Mouse (Mus musculus) ES-E14 (cell line): Measurements from ENCODE around the gene Usp21. TPM values are rescaled to one million over a fixed set of nuclear protein-coding genes. Genes with fewer than 3 reads are reported as not detected.

ENCODE experiments used
- DNase-seq: peaks from one replicate; pipeline ENCODE4 v3.0.0-alpha.2; 2013; ENCODE audit warnings: low read depth, low spot score
- H3K27ac ChIP-seq: 2 replicates; pipeline ENCODE4 v1.5.1; 2012; ENCODE audit warnings: low read depth, mild to moderate bottlenecking, low read length, moderate library complexity, mixed read lengths; ENCODE audit not compliant: poor library complexity, insufficient read depth, severe bottlenecking
- H3K36me3 ChIP-seq: 2 replicates; pipeline ENCODE4 v1.6.1; 2012; ENCODE audit warnings: mild to moderate bottlenecking, low read length, moderate library complexity, mixed read lengths; ENCODE audit not compliant: control insufficient read depth, poor library complexity, insufficient read depth, severe bottlenecking
- H3K4me1 ChIP-seq, 2 experiments: fragments of 150-350 bp in 1 of 2; sonication (generic) in 1 of 2; 2 replicates each; pipeline ENCODE4 v1.6.1; 2012; ENCODE audit warnings: low read length in 2 of 2, mild to moderate bottlenecking in 1 of 2, mixed read lengths in 1 of 2; ENCODE audit not compliant: control insufficient read depth in 2 of 2, insufficient read depth in 2 of 2, poor library complexity in 1 of 2
- H3K4me3 ChIP-seq, 2 experiments: fragments of 150-350 bp in 1 of 2; sonication (generic) in 1 of 2; 2 replicates each; pipeline ENCODE4 v1.5.1; 2012; ENCODE audit warnings: low read length in 2 of 2, low read depth in 1 of 2, mild to moderate bottlenecking in 1 of 2, mixed read lengths in 1 of 2; ENCODE audit not compliant: insufficient read depth in 1 of 2, poor library complexity in 1 of 2, severe bottlenecking in 1 of 2
- H3K9ac ChIP-seq: 2 replicates; pipeline ENCODE4 v1.6.1; 2012; ENCODE audit warnings: low read depth, mild to moderate bottlenecking, low read length, mixed read lengths; ENCODE audit not compliant: poor library complexity, insufficient read depth, severe bottlenecking
- H3K9me3 ChIP-seq: fragments of 150-350 bp; sonication (generic); 2 replicates; pipeline ENCODE4 v1.6.1; 2012; ENCODE audit warnings: low read depth, mild to moderate bottlenecking, low read length; ENCODE audit not compliant: control insufficient read depth, insufficient read depth
- CHD2 ChIP-seq: IDR thresholded peaks from 2 replicates; pipeline ENCODE4 v1.6.1; 2014; ENCODE audit warnings: mild to moderate bottlenecking, low read depth, low read length, inconsistent platforms
- HCFC1 ChIP-seq: IDR thresholded peaks from 2 replicates; pipeline ENCODE4 v1.6.1; 2012; ENCODE audit warnings: low read length, inconsistent platforms, borderline replicate concordance; ENCODE audit not compliant: insufficient read depth
- MAFK ChIP-seq: IDR thresholded peaks from 2 replicates; pipeline ENCODE4 v1.6.1; 2014; ENCODE audit warnings: mild to moderate bottlenecking, low read depth, low read length, inconsistent platforms; ENCODE audit not compliant: insufficient read depth
- ZC3H11A ChIP-seq: IDR thresholded peaks from 2 replicates; pipeline ENCODE4 v1.6.1; 2012; ENCODE audit warnings: low read depth, mild to moderate bottlenecking, inconsistent platforms, low read length, borderline replicate concordance
- ZNF384 ChIP-seq: IDR thresholded peaks from 2 replicates; pipeline ENCODE4 v1.6.1; 2012; ENCODE audit warnings: low read depth, low read length, inconsistent platforms
- in situ Hi-C, 2 experiments: fragments of 600-800 bp; cut with MboI; formaldehyde crosslinking; loops; one replicate each; pipeline ENCODE4 v1.15.1; 2025; ENCODE audit warnings: low sequenced_read_pairs in 2 of 2, inconsistent platforms in 1 of 2; ENCODE audit not compliant: unreplicated experiment in 2 of 2
- total RNA-seq: library from RNA; depleted of rRNA; stranded (reverse); fragments of 300-350 nt; gene quantifications from 2 replicates; pipeline ENCODE4 v1.2.3, GENCODE M21; 2012

The Usp21 gene
- total RNA-seq, 1 experiment, result 23.1 TPM

GRCm38 (mm10) chr1:171263185-171263611 is 24.6 kb downstream of the Usp21 start:
- no peaks in the 10 kb centered on the region for H3K36me3 ChIP-seq
- peaks cover 0 to 7% of the 10 kb centered on the region in 2 experiments; a peak in 1 of 4 replicates for H3K4me1 ChIP-seq
- TF ChIP-seq MAFK, result no peak
- no peak for TF ChIP-seq CHD2
- no peak for TF ChIP-seq ZNF384
- in situ Hi-C loops, result no loop called here
- no peaks in the 10 kb centered on the region for H3K9me3 ChIP-seq
- H3K27ac ChIP-seq, result no peak overlapping the region
- no peak overlapping the region for H3K9ac ChIP-seq
- no peak for DNase-seq
- H3K4me3 ChIP-seq, result no peak overlapping the region

- DNase-seq, result no peak
- Histone ChIP-seq H3K9me3 (no peaks in the 10 kb centered on the region), H3K4me1 (peaks cover 0 to 7% of the 10 kb centered on the region in 2 experiments; a peak in 1 of 4 replicates), H3K27ac (no peak overlapping the region), H3K9ac (no peak overlapping the region), H3K4me3 (no peak overlapping the region), H3K36me3 (no peaks in the 10 kb centered on the region)
- TF ChIP-seq ZNF384, result no peak
- no peak for TF ChIP-seq HCFC1
- no peak for TF ChIP-seq CHD2
- no peak for TF ChIP-seq ZC3H11A
- TF ChIP-seq MAFK, result no peak
- in situ Hi-C loops, result no loop called here
Observed at GRCm38 (mm10) chr1:171262594-171263130, 25.1 kb downstream of the Usp21 start.

GRCm38 (mm10) chr1:171260316-171260715 is 27.5 kb downstream of the Usp21 start:
- H3K9me3 ChIP-seq, result no peaks in the 10 kb centered on the region
- H3K4me1 ChIP-seq, result peaks cover 0 to 7% of the 10 kb centered on the region in 2 experiments; a peak in 1 of 4 replicates
- no peak overlapping the region for H3K4me3 ChIP-seq
- no peak for DNase-seq
- in situ Hi-C loops, result no loop called here
- H3K27ac ChIP-seq, result no peak overlapping the region
- H3K36me3 ChIP-seq, result no peaks in the 10 kb centered on the region
- no peak for TF ChIP-seq CHD2
- H3K9ac ChIP-seq, result no peak overlapping the region

GRCm38 (mm10) chr1:171258921-171259320 is 28.9 kb downstream of the Usp21 start:
- Histone ChIP-seq H3K9me3 (no peaks in the 10 kb centered on the region), H3K4me3 (peak overlapping the region; percentile 20 to 45; a peak in 2 of 4 replicates), H3K36me3 (no peaks in the 10 kb centered on the region), H3K27ac (no peak overlapping the region), H3K4me1 (peaks cover 0 to 7% of the 10 kb centered on the region in 2 experiments; a peak in 1 of 4 replicates), H3K9ac (peak overlapping the region; percentile 30)
- no peak for DNase-seq
- in situ Hi-C loops, result no loop called here
- no peak for TF ChIP-seq HCFC1
- TF ChIP-seq ZC3H11A, result no peak
- TF ChIP-seq MAFK, result no peak
- TF ChIP-seq ZNF384, result no peak
- no peak for TF ChIP-seq CHD2

GRCm38 (mm10) chr1:171257781-171258180 is 30.0 kb downstream of the Usp21 start:
- Histone ChIP-seq H3K9me3 (no peaks in the 10 kb centered on the region), H3K4me3 (no peak overlapping the region), H3K4me1 (peaks cover 0 to 10% of the 10 kb centered on the region in 2 experiments; a peak in 1 of 4 replicates), H3K27ac (no peak overlapping the region), H3K36me3 (no peaks in the 10 kb centered on the region), H3K9ac (no peak overlapping the region)
- no peak for DNase-seq
- in situ Hi-C loops, result no loop called here
- peak; percentile 82 for TF ChIP-seq MAFK
- TF ChIP-seq HCFC1, result no peak
